In the genomic region with DNA sequence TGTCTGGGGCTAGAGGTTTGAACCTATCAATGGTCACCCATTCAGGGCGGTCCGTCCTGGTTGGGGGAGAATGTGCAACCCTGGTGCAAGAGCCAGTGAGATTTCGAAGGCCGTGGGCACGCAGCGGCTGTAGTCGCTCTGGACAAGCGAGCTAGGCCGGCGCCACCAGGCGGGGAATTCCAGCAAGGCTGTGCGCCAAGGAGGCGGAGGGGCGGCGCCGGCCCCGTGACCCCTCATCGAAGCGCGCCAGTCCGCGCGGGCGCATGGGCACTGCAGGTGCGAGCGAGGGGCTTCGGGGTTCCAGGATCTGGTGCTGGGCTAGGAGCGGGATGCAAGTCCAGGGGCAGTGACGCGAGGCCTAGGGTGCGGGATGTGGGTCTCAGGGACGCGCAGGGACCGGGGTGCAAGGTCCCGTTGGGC, we compare ENCODE assay signal across 8 mouse cellular contexts. TPM values are rescaled to one million over a fixed set of nuclear protein-coding genes. Genes with fewer than 3 reads are reported as not detected.
DNase-seq lines count a peak whose midpoint lies in the region; ATAC-seq and TF ChIP-seq lines count a peak whose summit lies in the region.

No protein-coding gene starts in this region.

- in situ Hi-C loops in CH12.LX (cut with MboI; ENCODE audit: low pct_ligation_motif_present, low pct_unique_long_range_greater_than_20kb, low sequenced_read_pairs) = no loop called here

- TF ChIP-seq POLR2A in CH12.LX (IDR thresholded peaks at IDR 0.05; ENCODE audit: low read depth, low read length) = peak; percentile 45; the same call in 1 of the 2 replicates
- TF ChIP-seq POLR2A in brain, embryonic 14.5 days (IDR thresholded peaks at IDR 0.05; ENCODE audit: borderline replicate concordance, extremely low read depth, insufficient read depth, insufficient read length, poor library complexity, severe bottlenecking) = no peak

- peaks cover 18 to 42% of the 10 kb centered on the region in 2 experiments for H3K4me1 ChIP-seq in CH12.LX (ENCODE audit: control insufficient read depth in 1 of 2, insufficient read depth in 2 of 2)
- H3K4me1 ChIP-seq in forebrain, embryonic 10.5 days = peaks cover 42% of the 10 kb centered on the region
- H3K4me1 ChIP-seq in heart, postnatal 0 days (ENCODE audit: control insufficient read depth, insufficient read depth) = peaks cover 42% of the 10 kb centered on the region
- H3K4me1 ChIP-seq in lung, embryonic 14.5 days (ENCODE audit: insufficient read depth) = peaks cover 12% of the 10 kb centered on the region

- peak overlapping the region; percentile 67 to 85 (median 77) for H3K4me3 ChIP-seq in CH12.LX (replicated peaks in 1 of 3; ENCODE audit: low read depth in 2 of 3, low read length in 2 of 3, poor library complexity in 1 of 3)
- H3K4me3 ChIP-seq in forebrain, embryonic 10.5 days = peak overlapping the region; percentile 71
- peak overlapping the region; percentile 59 for H3K4me3 ChIP-seq in heart, postnatal 0 days (ENCODE audit: low read depth, low read length)
- H3K4me3 ChIP-seq in lung, embryonic 14.5 days (ENCODE audit: low read depth, low read length) = peak overlapping the region; percentile 72

- TF ChIP-seq CTCF in CH12.LX (conservative IDR thresholded peaks at IDR 0.05 in 1 of 2, IDR thresholded peaks at IDR 0.05 in 1 of 2; ENCODE audit: low read depth in 2 of 2, low read length in 2 of 2) = peak in 1 of 2 experiments; percentile 44; a peak in 2 of 4 replicates
- peak; percentile 12; the same call in 1 of the 2 replicates for TF ChIP-seq CTCF in brain, embryonic 14.5 days (IDR thresholded peaks at IDR 0.05; ENCODE audit: borderline replicate concordance, extremely low read depth, insufficient read depth, insufficient read length)
- peak; percentile 57 for TF ChIP-seq CTCF in heart, postnatal 0 days (IDR thresholded peaks at IDR 0.05; ENCODE audit: low read depth)
- peak; percentile 61 for TF ChIP-seq CTCF in lung, embryonic 14.5 days (IDR thresholded peaks at IDR 0.05; ENCODE audit: low read depth)

- WGBS in forebrain, embryonic 10.5 days = 2% methylated on average over 35 of the region's 35 CpGs
- under 1% methylated on average over 34 of the region's 35 CpGs for WGBS in heart, postnatal 0 days
- WGBS in lung, embryonic 14.5 days = 1% methylated on average over 35 of the region's 35 CpGs

- DNase-seq in CH12.LX (ENCODE audit: extremely low read depth) = no peak
- DNase-seq in brain, embryonic 14.5 days (ENCODE audit: low read depth) = peak; percentile 69
- DNase-seq in forebrain, embryonic 10.5 days (ENCODE audit: extremely low spot score, low spot score) = peak; percentile 78
- DNase-seq in heart, postnatal 0 days (ENCODE audit: low spot score) = peak; percentile 84
- peak; percentile 87 to 93 for DNase-seq in kidney, postnatal 4 days
- DNase-seq in lung, embryonic 14.5 days = peak; percentile 90
- DNase-seq in ovary, adult 18-20 months (ENCODE audit: low spot score) = peak; percentile 75
- DNase-seq in thymus, postnatal 0 days (ENCODE audit: low spot score) = peak; percentile 20

- H3K9me3 ChIP-seq in CH12.LX (replicated peaks; ENCODE audit: low read length) = no peaks in the 10 kb centered on the region
- no peaks in the 10 kb centered on the region for H3K9me3 ChIP-seq in forebrain, embryonic 10.5 days
- no peaks in the 10 kb centered on the region for H3K9me3 ChIP-seq in heart, postnatal 0 days (replicated peaks; ENCODE audit: control insufficient read depth, low read length)
- H3K9me3 ChIP-seq in lung, embryonic 14.5 days (ENCODE audit: low read depth, low read length) = no peaks in the 10 kb centered on the region

- H3K27me3 ChIP-seq in CH12.LX (replicated peaks) = peaks cover 67% of the 10 kb centered on the region
- peaks cover 80% of the 10 kb centered on the region for H3K27me3 ChIP-seq in forebrain, embryonic 10.5 days (ENCODE audit: poor library complexity, severe bottlenecking)
- no peaks in the 10 kb centered on the region for H3K27me3 ChIP-seq in heart, postnatal 0 days (ENCODE audit: control insufficient read depth, insufficient read depth, low read length)
- no peaks in the 10 kb centered on the region; the same call in 1 of the 2 replicates for H3K27me3 ChIP-seq in lung, embryonic 14.5 days (ENCODE audit: insufficient read depth, low read length)

- TF ChIP-seq EP300 in CH12.LX (IDR thresholded peaks at IDR 0.05; ENCODE audit: low read length) = no peak
- TF ChIP-seq EP300 in heart, postnatal 0 days (IDR thresholded peaks at IDR 0.05; ENCODE audit: low read depth) = peak; percentile 37

- peak overlapping the region; percentile 82 for H3K27ac ChIP-seq in CH12.LX (ENCODE audit: insufficient read depth, low read depth)
- H3K27ac ChIP-seq in forebrain, embryonic 10.5 days = peak overlapping the region; percentile 81
- H3K27ac ChIP-seq in heart, postnatal 0 days (ENCODE audit: low read depth) = peak overlapping the region; percentile 93
- H3K27ac ChIP-seq in lung, embryonic 14.5 days (ENCODE audit: low read depth) = peak overlapping the region; percentile 84

- dilution Hi-C loops in CH12.LX (cut with MboI; ENCODE audit: extremely low pct_ligation_motif_present, extremely low pct_unique_long_range_greater_than_20kb, low sequenced_read_pairs) = no loop called here

- no peak; the same call in 1 of the 2 replicates for TF ChIP-seq RAD21 in CH12.LX (IDR thresholded peaks at IDR 0.05; ENCODE audit: low read depth, low read length)

- H3K9ac ChIP-seq in CH12.LX (ENCODE audit: insufficient read depth, low read depth) = peak overlapping the region; percentile 90
- peak overlapping the region; percentile 73 for H3K9ac ChIP-seq in heart, postnatal 0 days (replicated peaks; ENCODE audit: low read depth, low read length)
- peak overlapping the region; percentile 65 for H3K9ac ChIP-seq in lung, embryonic 14.5 days

- peaks cover 0 to 2% of the 10 kb centered on the region in 2 experiments for H3K36me3 ChIP-seq in CH12.LX (replicated peaks in 1 of 2; ENCODE audit: control insufficient read depth in 1 of 2, insufficient read depth in 1 of 2, low read length in 1 of 2)
- H3K36me3 ChIP-seq in forebrain, embryonic 10.5 days (replicated peaks) = no peaks in the 10 kb centered on the region
- H3K36me3 ChIP-seq in heart, postnatal 0 days (replicated peaks; ENCODE audit: control insufficient read depth, insufficient read depth, low read length) = no peaks in the 10 kb centered on the region
- H3K36me3 ChIP-seq in lung, embryonic 14.5 days (ENCODE audit: insufficient read depth) = no peaks in the 10 kb centered on the region

- H3K4me2 ChIP-seq in CH12.LX (ENCODE audit: insufficient read depth, low read depth, poor library complexity, severe bottlenecking) = peak overlapping the region; percentile 30
- peak overlapping the region; percentile 77 for H3K4me2 ChIP-seq in heart, postnatal 0 days (ENCODE audit: low read depth, low read length)
- H3K4me2 ChIP-seq in lung, embryonic 14.5 days = peak overlapping the region; percentile 97

- no peaks in the 10 kb centered on the region for H3K79me2 ChIP-seq in CH12.LX (replicated peaks; ENCODE audit: control insufficient read depth, extremely low read depth, insufficient read depth, poor library complexity, severe bottlenecking)

- peak; percentile 80 for ATAC-seq in heart, postnatal 0 days (ENCODE audit: insufficient read depth, low read depth)
- ATAC-seq in lung, embryonic 14.5 days (ENCODE audit: insufficient read depth) = peak; percentile 40

TF ChIP-seq in CH12.LX, 34 proteins besides CTCF, POLR2A, EP300 and RAD21 (continues in another document):
- TF ChIP-seq MXI1 (IDR thresholded peaks at IDR 0.05; ENCODE audit: low read depth, low read length) (peak; percentile 38; the same call in 1 of the 2 replicates), ETS1 (conservative IDR thresholded peaks at IDR 0.05; ENCODE audit: low read depth, low read length) (peak; percentile 20; the same call in 1 of the 2 replicates), SMC3 (IDR thresholded peaks at IDR 0.05; ENCODE audit: low read depth, low read length) (peak; percentile 18; the same call in 1 of the 2 replicates), SIN3A (IDR thresholded peaks at IDR 0.05; ENCODE audit: low read length) (no peak; the same call in 1 of the 2 replicates), ZMIZ1 (IDR thresholded peaks at IDR 0.05; ENCODE audit: low read depth, low read length) (peak; percentile 30; the same call in 1 of the 2 replicates)

RNA-seq across cellular contexts. Expression of a gene that starts 3.0 kb away (rescaled TPM):
- total RNA-seq in CH12.LX (2012; rRNA removed) = 12.4 and 23.2 TPM in 2 replicates
- 3.6 and 4.2 TPM in 2 replicates for total RNA-seq in CH12.LX (2014; rRNA removed)
- polyA plus RNA-seq in CH12.LX (2012; ENCODE audit: insufficient read length, low read depth) = 8.2 and 11.2 TPM in 2 replicates
- polyA plus RNA-seq in brain, embryonic 14.5 days (2012; rRNA removed) = 2.3 and 2.8 TPM in 2 replicates
- polyA plus RNA-seq in forebrain, embryonic 10.5 days (2016; fragmentation: Nextera tagmentation; extraction: Ambion mirVana) = 1.4 and 1.5 TPM in 2 replicates
- total RNA-seq in heart, postnatal 0 days (2014; rRNA removed; ENCODE audit: low replicate concordance) = 36.7 and 45.4 TPM in 2 replicates
- 3.4 and 4.5 TPM in 2 replicates for polyA plus RNA-seq in heart, postnatal 0 days (2015; fragmentation: Nextera tagmentation; extraction: Ambion mirVana)
- polyA plus RNA-seq in lung, embryonic 14.5 days (2014; fragmentation: Nextera tagmentation; extraction: Ambion mirVana) = 12.5 and 12.7 TPM in 2 replicates
- polyA plus RNA-seq in thymus, postnatal 0 days (2015; fragmentation: Nextera tagmentation; extraction: Ambion mirVana) = 18.7 and 20.2 TPM in 2 replicates

RNA-seq across cellular contexts. Expression of a gene that starts 34.5 kb away (rescaled TPM):
- total RNA-seq in CH12.LX (2012; rRNA removed) (2.7 and 3.3 TPM in 2 replicates), CH12.LX (2014; rRNA removed) (1.4 and 1.9 TPM in 2 replicates)
- 1.6 and 2.6 TPM in 2 replicates for polyA plus RNA-seq in CH12.LX (2012; ENCODE audit: insufficient read length, low read depth)
- polyA plus RNA-seq in brain, embryonic 14.5 days (2012; rRNA removed) = 10.0 TPM in 2 replicates
- 9.6 and 10.6 TPM in 2 replicates for polyA plus RNA-seq in forebrain, embryonic 10.5 days (2016; fragmentation: Nextera tagmentation; extraction: Ambion mirVana)
- 4.0 and 4.4 TPM in 2 replicates for total RNA-seq in heart, postnatal 0 days (2014; rRNA removed; ENCODE audit: low replicate concordance)
- 5.2 and 7.0 TPM in 2 replicates for polyA plus RNA-seq in heart, postnatal 0 days (2015; fragmentation: Nextera tagmentation; extraction: Ambion mirVana)
- 9.1 and 9.3 TPM in 2 replicates for polyA plus RNA-seq in lung, embryonic 14.5 days (2014; fragmentation: Nextera tagmentation; extraction: Ambion mirVana)
- polyA plus RNA-seq in thymus, postnatal 0 days (2015; fragmentation: Nextera tagmentation; extraction: Ambion mirVana) = 2.1 and 2.5 TPM in 2 replicates

RNA-seq across cellular contexts. Expression of a gene that starts 34.5 kb away (rescaled TPM):
- total RNA-seq in CH12.LX (2012; rRNA removed) (9.6 and 10.6 TPM in 2 replicates), CH12.LX (2014; rRNA removed) (3.2 and 3.9 TPM in 2 replicates)
- polyA plus RNA-seq in CH12.LX (2012; ENCODE audit: insufficient read length, low read depth) = 5.9 and 12.2 TPM in 2 replicates
- 3.6 and 5.8 TPM in 2 replicates for polyA plus RNA-seq in brain, embryonic 14.5 days (2012; rRNA removed)
- polyA plus RNA-seq in forebrain, embryonic 10.5 days (2016; fragmentation: Nextera tagmentation; extraction: Ambion mirVana) = 7.5 and 7.9 TPM in 2 replicates
- 3.1 and 14.8 TPM in 2 replicates for total RNA-seq in heart, postnatal 0 days (2014; rRNA removed; ENCODE audit: low replicate concordance)
- polyA plus RNA-seq in heart, postnatal 0 days (2015; fragmentation: Nextera tagmentation; extraction: Ambion mirVana) = 4.7 and 6.5 TPM in 2 replicates
- polyA plus RNA-seq in lung, embryonic 14.5 days (2014; fragmentation: Nextera tagmentation; extraction: Ambion mirVana) = 7.6 and 9.5 TPM in 2 replicates
- 5.4 and 6.1 TPM in 2 replicates for polyA plus RNA-seq in thymus, postnatal 0 days (2015; fragmentation: Nextera tagmentation; extraction: Ambion mirVana)

Comparison
In these comparisons a context has a peak if more than half of its experiments do, and no peak if none do; other contexts are left out.
1. H3K4me2 ChIP-seq: peak in every context shown above with its lines; median percentile 97 in lung, embryonic 14.5 days; 77 in heart, postnatal 0 days; 30 in CH12.LX.